Mouse (Mus musculus): ENCODE data around the gene Abca12.

Gene Abca12

DNA sequence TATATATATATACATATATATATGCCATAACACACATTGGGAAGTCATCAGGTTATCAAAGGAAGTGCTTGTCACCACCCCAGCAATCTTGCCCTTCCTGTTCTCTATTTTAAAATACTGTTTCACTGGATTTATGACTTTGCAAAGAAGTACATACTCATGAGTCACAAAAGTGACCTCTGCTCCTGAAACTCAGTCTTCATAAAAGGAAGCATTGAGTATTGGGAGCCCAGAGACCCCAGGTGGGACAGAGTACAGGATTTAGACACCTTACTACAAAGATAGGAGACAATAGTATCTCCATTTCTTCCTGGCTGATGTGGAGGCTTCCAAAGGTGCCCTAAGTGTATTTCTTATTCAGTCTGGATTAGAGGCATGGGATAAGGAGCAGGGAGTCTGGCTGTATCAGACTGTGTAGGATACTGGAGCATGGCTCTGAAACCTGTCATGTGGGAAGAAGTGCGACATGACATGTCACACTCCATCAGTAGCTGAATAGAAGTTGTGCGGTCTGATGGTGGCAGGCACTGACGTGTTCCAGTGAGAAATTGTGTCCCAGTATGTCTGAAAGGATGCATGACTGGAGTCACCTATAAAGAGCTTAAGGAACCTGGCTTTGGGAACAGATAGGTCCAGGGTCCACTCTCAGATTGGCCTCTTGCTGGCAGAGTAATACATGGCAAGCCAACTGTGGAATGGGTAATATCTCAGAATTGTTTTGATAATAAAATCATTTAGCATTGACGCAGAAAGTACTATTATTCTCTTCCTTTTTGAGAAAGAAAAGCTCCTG, 76.0 kb downstream of the Abca12 start:
- no peak for DNase-seq (ENCODE audit: low spot score)

DNA sequence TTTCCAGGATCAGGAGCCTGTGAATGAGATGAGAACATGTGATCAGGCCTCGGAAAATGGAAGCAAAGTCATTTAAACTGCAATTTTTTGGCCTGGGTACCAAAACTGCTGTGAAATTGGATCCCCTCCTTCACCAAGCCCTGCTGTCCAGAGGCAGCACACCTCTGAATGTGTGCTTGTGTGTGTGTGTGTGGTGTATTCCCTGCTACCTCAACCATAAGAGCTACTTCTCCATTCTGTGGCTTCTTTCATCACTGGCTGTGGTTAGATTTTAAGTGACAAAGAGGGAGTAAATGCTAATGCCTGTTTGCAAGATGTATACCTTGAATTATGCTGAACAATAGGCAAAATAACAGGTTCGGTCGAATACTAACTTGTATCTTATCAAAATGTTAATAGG, 84.4 kb downstream of the Abca12 start:
- no peak for DNase-seq (ENCODE audit: low spot score)

DNA sequence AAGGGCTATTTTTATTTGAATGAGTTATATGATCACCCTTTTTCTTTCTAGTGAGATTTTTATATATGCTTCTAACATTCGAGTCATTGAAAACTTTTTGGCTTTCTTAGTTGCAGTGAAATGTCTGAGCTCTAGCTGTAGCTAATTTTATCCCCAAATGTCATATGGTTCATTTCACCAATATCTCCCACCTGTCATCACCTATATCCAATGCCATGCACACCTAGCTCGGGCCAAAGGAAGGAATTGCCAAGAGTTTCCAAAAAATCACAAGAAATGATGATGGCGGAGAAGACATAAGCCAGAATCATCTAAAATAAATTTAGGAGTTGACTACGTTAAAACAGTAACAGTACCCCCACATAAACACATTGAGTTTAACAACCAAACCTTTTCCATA, 102.5 kb downstream of the Abca12 start:
- DNase-seq (ENCODE audit: low spot score), result no peak

DNA sequence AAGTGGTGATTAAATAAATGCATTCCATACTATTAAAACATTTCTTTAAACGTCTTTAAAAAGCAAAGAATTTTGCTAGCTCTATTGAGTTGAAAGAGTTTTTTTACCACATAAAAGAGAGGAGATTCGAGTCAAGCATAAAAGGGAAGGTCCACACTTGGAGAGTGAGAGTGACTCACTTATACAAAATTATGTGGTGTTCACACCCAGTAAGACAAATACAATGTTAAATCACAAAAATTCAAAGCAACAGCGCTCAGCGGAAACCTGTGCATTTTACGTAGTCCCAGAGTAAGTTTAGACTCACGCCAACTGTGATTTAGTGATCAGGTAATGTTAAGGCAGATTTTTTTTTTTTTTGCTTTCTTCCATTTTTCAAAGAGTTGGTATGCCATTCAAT, 104.1 kb downstream of the Abca12 start:
- DNase-seq (ENCODE audit: low spot score), result no peak

DNA sequence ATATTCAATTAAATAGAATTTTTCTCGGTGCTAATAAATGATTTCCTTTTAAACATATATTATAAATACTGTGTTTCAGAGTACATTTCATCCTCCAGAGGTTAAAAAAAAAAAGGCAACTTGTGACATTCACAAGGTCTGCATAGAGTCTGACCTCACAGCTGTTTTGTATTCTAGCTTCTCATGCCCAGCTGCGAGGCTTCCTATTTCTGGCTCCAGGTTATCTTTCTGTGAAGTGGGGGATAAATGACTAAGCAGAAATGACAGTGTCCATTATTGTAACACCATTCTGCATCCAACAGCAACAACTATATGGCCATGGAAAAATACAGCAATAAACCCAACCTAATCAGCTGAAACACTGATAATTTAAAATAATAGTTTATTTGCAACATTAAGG, 107.3 kb downstream of the Abca12 start:
- no peak for DNase-seq (ENCODE audit: low spot score)

DNA sequence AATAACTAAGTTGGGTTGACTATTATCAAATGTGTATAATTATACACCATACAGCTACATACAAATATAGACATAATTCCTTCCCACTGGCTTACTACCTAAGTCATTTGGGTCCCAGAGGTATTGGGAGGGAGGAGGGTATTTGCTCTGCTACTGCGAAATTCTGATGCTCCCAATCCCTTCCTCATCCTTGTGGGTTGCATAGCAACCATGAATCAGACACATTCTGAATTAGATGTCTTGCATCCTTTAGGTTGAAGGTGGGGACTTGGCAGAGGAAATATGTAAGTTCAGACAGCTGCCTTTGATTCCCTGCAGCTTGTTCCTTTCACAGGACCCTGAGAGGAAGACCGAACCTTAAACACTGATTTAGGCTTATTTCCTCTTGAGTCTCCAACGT, 108.5 kb downstream of the Abca12 start:
- DNase-seq (ENCODE audit: low spot score), result no peak

DNA sequence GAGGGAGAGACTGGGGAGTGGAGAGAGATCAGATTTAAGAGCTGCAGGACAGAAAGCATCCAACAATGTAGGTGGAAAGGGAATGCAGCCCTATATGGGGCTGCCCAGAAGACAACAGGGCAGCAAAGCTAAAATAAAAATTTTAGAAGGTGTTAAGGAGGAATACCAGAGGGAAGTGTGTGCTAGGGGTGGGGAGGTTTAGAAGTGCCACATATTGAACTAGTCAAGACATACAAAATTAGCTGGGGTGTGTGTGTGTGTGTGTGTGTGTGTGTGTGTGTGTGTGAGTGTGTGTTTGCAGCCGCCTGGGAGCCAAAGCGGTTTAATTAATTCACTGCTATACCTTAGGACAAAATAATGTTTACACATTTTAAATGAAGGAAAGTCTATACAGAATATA, 110.1 kb downstream of the Abca12 start:
- DNase-seq (ENCODE audit: low spot score), result no peak

DNA sequence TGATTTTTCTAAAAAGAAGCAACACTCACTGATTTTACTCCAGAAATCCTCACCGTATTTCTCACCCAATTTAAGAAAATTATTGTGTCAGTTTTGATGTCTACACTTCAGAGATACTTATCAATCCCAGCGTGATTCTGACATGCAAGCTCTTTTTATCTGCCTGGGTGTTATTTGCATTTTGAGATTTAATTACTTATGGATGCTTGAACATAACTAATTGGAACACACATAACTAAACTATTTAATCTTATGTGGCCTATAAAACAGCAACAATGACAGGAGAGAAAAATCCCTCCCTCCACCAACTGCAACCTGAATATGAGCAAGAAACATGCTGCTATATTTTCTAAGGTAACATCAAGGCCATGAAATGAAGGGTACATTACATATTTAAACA, 117.7 kb downstream of the Abca12 start:
- DNase-seq (ENCODE audit: low spot score), result no peak

DNA sequence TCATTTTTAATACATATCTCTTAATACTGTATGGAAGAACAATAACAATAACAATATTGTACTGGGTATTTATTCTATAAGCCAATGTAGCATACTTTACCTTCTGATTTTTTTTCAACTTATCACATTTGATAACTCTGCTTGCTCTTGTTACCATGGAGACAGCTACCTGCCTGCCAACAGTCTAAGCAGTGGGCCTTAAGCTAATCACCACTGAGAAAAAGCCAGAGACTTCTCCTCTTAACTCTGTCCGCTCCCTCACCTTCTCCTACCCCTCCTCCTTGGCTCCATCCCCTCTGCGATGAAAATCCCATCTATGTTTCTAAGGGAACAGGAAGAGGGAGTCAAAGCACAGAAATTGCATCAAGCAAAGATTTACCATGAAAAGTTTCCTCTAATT, 118.1 kb downstream of the Abca12 start:
- DNase-seq (ENCODE audit: low spot score), result no peak

DNA sequence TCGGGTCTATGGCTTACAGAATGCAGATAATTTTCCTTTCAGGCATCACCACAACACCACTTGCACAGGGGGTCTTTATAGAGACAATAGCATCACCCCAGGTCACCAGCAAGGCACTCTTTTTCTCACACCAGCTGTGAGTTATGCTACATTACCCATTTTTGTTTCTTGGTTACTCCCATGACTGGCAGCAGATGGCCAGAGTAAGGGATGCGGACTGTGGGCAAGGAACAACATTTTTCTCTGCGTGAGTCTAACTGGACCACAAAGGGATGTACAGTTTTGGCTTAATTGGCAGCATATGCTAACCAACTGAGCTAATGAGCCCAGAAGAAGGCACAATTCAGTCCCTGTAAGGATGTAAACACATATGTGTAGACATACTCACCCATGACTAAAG, 122.8 kb downstream of the Abca12 start:
- DNase-seq (ENCODE audit: low spot score), result no peak

DNA sequence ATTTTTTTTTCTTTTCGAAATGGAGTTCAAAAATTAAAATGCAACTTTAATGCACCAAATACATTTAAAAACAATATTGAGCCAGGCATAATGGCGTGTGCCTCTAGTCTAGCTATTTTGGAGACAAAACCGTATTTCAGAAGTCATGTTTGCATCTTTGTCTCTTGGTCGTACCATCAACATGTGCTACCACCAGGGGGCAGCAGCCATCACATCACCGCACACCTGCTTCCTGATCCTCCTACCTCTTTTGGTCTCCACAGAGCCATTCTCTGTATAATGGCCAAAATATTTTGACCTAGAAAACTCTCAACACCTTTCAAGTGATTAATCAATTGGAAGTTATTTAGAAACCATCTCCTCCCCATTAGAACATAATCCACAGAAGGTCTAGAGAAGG, 125.2 kb downstream of the Abca12 start:
- peak; percentile 58 for DNase-seq (ENCODE audit: low spot score)

DNA sequence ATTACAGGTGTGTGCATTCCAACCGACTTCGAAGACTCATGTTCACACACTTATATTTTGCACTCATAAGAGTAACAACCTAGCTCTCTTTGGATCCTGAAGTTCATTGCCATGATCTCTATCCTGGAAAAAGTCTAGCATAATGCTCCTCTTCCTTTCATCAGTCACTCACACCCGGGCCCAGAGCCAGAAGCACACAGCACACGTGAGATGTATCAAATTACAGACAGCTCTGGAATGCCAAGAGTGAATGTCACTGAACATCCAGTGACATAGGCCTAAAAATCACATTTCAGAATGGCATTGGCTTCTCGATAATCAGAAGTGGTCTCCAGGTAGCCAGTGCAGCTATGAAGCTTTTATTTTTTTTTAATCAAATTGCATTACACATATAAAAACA, 137.8 kb downstream of the Abca12 start:
- no peak for DNase-seq (ENCODE audit: low spot score)

DNA sequence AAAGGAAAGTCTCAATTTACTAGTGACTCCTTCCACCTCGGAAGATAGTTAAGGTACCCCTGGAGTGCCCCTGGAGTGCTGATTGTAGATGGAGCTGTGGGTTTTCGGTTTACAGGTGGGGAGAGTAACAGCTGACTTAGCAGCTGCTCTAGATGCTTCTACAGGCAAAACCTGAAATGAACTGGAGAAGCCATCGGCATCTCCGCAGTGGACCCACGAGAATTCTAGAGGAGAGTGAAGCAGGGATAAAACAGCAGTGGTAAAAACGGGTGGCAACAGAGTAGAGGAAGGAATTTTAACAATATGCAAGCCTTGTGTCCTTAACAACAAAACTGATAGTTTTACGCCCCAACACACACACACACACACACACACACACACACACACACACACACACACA, 142.2 kb downstream of the Abca12 start:
- DNase-seq (ENCODE audit: low spot score), result no peak

DNA sequence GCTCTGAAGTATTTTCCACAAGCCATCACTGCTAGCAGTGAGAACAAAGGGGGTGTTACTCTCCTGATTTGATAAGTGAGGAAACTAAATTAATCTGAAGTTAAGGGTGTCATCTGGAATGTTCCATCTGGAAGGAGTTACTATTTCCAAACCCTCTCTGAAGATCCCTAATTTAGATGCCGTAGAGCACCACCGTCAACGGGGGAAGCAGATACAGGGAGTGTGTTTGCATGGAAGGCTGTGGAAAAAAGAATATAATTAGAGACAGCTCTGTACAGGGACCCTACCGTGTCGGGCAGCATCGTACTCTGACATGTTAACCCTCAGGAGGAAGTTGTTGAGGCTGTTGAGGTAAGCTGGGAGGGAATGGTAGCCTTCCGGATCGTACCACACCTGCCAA, 142.6 kb downstream of the Abca12 start:
- no peak for DNase-seq (ENCODE audit: low spot score)

DNA sequence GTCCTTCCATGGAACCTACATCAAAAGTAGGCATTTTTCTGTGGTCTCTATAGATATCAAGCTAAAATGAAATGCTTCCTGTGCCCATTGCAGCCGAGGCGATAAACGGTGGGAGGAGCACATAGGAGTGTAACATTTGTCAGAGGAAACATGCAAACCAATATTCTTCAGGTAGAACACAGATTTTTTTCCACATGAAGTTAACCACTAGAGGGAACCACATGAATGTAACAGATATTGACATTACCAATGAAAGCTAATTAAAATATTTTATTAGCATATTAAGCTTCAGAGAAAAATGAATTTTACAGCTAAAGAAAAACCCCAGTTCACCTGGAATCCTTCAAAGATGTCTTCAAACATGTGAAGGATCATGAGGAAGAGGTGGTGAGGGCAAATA, 144.6 kb downstream of the Abca12 start:
- no peak for DNase-seq (ENCODE audit: low spot score)

DNA sequence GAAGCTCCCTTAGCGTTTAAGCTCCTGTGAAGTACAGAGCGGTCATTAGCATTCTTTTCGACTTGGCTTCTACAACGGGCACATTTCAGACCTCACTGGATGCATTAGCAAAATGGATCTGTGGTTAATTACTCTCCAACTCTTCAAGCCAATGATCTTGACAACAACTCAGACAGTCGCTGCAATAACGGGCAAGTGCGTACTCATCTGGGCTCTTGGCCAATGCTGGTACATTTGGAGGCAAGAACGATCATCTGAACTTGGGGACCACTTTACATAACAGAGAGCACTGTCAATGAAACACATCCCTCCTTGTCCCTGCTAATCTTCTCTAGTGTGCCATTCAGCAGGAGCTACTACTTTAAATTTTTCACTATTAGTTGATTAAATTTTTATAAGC, 148.1 kb downstream of the Abca12 start:
- DNase-seq (ENCODE audit: low spot score), result no peak

DNA sequence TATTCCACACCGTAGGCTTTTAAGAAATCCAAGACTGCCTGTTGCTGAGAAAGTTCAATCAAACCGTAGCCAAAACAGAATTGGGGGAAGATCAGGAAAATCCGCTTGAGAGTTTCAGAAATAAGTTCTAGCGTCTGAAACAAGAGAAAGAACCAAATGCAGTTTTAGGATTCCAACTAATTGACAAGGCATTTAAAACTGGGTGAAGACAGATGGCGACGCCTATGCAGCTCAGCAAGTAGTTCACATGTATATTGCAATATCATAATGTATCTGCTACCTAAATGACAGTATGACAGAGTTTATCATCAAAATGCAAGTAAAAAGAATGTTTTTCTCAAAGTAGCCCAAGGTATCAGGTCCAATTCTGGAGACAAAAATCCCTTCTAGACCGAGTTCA, 151.2 kb downstream of the Abca12 start:
- no peak for DNase-seq (ENCODE audit: low spot score)

DNA sequence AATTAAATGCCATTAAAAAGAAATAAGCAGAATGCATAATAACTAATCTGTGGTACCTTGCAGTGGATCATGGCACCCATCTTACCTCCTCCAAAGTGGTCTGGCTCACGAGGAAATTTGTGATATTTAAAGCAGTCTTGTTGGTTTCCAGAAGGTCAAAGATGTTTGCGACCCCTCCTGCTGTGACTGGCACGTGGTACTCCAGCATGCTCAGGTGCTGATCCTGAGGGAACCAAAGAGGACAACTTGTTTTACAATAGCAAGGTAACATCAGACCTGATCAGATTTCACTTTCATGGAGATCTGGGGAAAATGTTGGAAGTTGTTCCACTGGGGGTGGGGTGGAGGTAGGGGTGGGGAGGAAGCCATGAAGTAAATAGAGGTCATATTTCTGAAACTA, 170.1 kb downstream of the Abca12 start:
- no peak for DNase-seq (ENCODE audit: low spot score)

DNA sequence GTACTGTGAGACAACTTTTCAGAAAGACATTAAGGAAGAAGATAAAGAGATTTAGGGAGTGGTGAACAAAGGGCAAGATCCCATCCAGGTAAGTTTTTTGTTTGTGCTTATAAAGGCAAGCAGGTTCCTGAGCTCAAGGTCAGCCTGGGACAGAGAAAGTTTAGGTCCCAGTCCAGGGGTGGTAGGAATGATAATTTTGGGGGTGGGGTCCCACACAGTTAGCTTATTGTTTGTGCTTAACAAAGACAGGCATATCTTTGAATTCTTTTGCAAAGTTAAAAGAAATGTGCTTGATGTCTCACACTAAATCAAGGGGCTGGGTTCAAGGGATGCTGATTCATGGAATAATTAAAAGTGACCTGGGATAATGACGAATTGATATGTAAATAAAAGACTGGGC, 173.3 kb downstream of the Abca12 start:
- DNase-seq (ENCODE audit: low spot score), result no peak

DNA sequence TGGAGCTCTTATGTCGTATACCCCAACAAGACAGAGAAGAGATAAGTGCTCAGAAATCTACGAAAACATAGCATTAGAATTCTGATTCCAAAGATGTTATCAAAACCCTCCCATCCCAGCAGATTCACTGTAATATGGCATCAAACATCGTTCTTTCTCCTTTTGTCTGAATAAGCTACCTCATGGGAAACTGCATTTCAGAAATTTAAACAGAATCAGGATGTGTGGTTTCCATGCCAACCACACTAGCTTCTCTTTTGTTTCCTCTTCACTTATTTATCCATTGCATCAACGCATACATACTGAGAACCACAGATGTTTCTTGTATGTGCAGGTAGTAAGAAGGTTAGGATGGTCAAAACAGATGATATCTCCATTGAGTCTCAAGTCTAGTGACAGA, 175.1 kb downstream of the Abca12 start:
- DNase-seq (ENCODE audit: low spot score), result no peak

DNA sequence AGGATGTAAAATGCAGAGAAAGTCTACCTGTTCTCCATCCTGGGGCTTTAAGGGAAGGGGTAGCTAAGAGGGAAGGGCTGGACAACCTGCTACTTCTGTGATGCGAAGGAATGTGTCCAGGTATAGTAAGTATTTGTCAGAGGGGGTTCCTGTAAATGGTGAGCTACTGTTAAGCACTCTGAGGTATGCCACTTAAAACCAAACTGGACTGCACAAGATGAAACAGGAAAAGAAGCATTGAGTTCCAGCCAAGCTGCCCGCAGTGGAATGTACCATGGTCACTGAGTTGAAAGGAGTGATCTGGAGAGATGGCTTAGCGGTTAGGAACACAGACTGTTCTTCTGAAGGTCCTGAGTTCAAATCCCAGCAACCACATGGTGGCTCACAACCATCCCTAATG, 179.4 kb downstream of the Abca12 start:
- no peak for DNase-seq (ENCODE audit: low spot score)

DNA sequence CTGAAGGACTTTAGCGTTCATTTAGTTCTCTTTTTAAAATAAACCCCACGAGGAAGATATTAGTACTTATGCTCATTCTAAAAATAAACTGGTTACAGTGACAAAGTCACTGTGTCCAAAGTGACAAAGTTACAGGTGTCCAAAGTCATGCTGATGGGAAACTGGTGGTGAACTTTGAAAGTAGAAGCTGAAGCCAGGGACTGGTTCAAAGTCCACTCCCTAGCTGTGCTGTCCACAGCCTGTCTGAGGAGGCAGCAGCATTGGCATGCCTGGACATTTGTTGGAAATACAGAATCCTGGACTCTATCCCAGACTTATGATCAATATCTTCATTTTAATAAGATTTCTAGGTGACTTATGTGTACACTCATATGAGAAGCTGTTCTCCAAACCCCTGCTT, 183.5 kb downstream of the Abca12 start:
- DNase-seq (ENCODE audit: low spot score), result no peak

DNA sequence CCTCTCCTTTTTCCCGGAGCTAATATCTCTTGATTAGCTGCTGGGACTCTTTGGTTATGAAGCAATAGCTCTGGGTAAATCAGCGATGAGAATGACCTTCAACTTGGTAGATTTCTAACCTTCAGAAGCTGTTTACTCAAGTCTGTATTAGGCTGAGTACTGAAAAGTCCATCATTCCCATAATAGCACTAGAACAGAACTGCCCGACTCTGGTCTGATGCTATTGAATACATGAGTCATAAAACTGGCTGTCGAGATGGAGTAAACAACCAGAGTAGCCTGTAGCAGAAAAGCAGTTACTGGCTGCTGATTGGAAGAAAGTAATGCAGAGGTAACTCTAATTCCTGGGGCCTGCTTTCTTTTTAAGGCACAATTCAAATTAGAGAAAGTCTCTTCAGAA, 211.1 kb downstream of the Abca12 start:
- DNase-seq (ENCODE audit: low spot score), result no peak

DNA sequence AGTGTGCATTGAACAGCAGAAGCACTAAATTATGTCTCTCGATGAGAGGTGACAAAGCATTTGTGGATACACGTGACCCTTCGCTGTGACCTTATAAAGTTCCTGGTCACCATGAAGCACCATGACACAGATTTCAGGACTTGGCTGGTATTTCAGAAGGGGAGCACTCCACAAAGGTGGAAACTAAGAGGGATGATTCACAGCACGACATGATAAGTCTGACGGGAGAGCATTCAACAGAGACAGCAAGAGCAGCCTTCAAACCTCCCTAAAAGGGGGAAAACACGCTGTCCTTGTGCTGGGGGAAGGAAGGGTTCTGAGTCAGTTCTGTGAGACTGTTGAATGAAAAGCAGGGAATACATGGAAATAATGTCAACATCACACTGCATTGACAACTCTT, 218.5 kb downstream of the Abca12 start:
- DNase-seq (ENCODE audit: low spot score), result no peak

DNA sequence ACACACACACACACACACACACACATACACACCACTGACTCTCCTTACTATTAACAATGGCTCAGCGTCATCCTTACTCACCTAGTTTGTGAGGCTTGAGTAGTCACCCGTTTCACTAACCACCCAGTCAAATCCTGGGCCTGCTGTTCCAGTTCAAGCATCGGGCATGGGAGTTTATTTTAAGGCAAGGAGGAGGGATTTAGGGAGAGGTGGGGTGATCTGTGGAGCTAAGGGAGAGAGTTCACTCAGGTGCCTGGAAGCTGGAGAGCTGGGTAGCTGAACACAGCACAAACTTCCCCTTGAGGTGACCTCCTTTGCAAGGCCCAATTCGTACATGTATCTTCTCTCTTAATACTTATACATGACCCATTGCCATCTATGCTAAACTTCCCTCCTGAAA, 219.4 kb downstream of the Abca12 start:
- DNase-seq (ENCODE audit: low spot score), result no peak

Measured in ovary, postnatal 36 days (tissue).